Mouse (Mus musculus): ENCODE measurements around the gene Art2b. TPM values are rescaled to one million over a fixed set of nuclear protein-coding genes. Genes with fewer than 3 reads are reported as not detected.
"Not testable (repeated sequence)": the region's sequence is repeated elsewhere in the genome, so short reads cannot be mapped to it uniquely, and the experiment has no call there.

Gene Art2b
- total RNA-seq, 4 experiments from 2014 or later = not detected

- no peak for DNase-seq (ENCODE audit: low spot score in 2 of 2)
Measured at GRCm38 (mm10) chr7:101564086-101564485, 21.3 kb downstream of the Art2b start.

- DNase-seq (ENCODE audit: low spot score in 2 of 2) = not testable (repeated sequence)
Measured at GRCm38 (mm10) chr7:101559393-101559792, 26.0 kb downstream of the Art2b start.

- DNase-seq (ENCODE audit: low spot score in 2 of 2) = no peak
Measured at GRCm38 (mm10) chr7:101557391-101557790, 28.0 kb downstream of the Art2b start.

GRCm38 (mm10) chr7:101555473-101555872 is 29.9 kb downstream of the Art2b start:
- not testable (repeated sequence) for DNase-seq (ENCODE audit: low spot score in 2 of 2)

GRCm38 (mm10) chr7:101551530-101551929 is 33.9 kb downstream of the Art2b start:
- DNase-seq (ENCODE audit: low spot score in 2 of 2) = no peak

GRCm38 (mm10) chr7:101550686-101551485 is 34.5 kb downstream of the Art2b start:
- no peak for DNase-seq (ENCODE audit: low spot score in 2 of 2)

GRCm38 (mm10) chr7:101549266-101549665 is 36.1 kb downstream of the Art2b start:
- no peak for DNase-seq (ENCODE audit: low spot score in 2 of 2)

- DNase-seq (ENCODE audit: low spot score in 2 of 2) = no peak
Measured at GRCm38 (mm10) chr7:101547651-101548050, 37.7 kb downstream of the Art2b start.

GRCm38 (mm10) chr7:101541734-101542133 is 43.7 kb downstream of the Art2b start:
- no peak for DNase-seq (ENCODE audit: low spot score in 2 of 2)

- peak; percentile 43 to 45 for DNase-seq (ENCODE audit: low spot score in 2 of 2)
Measured at GRCm38 (mm10) chr7:101541132-101541531, 44.3 kb downstream of the Art2b start.

- DNase-seq (ENCODE audit: low spot score in 2 of 2) = no peak
Measured at GRCm38 (mm10) chr7:101540684-101541083, 44.7 kb downstream of the Art2b start.

- no peak for DNase-seq (ENCODE audit: low spot score in 2 of 2)
Measured at GRCm38 (mm10) chr7:101539774-101540173, 45.6 kb downstream of the Art2b start.

- DNase-seq (ENCODE audit: low spot score in 2 of 2) = peak; percentile 8 to 30
Measured at GRCm38 (mm10) chr7:101538141-101538933, 47.1 kb downstream of the Art2b start.

- no peak for DNase-seq (ENCODE audit: low spot score in 2 of 2)
Measured at GRCm38 (mm10) chr7:101537541-101537940, 47.9 kb downstream of the Art2b start.

- no peak for DNase-seq (ENCODE audit: low spot score in 2 of 2)
Measured at GRCm38 (mm10) chr7:101535517-101535916, 49.9 kb downstream of the Art2b start.

GRCm38 (mm10) chr7:101535102-101535501 is 50.3 kb downstream of the Art2b start:
- no peak for DNase-seq (ENCODE audit: low spot score in 2 of 2)

GRCm38 (mm10) chr7:101534428-101534827 is 51.0 kb downstream of the Art2b start:
- no peak for DNase-seq (ENCODE audit: low spot score in 2 of 2)

Other genes starting within 250 kb of the Art2b start
- 10 to 100 TPM; 16.1 to 18.5 (median 17.1) TPM for gene Arap1, start 237.5 kb downstream of the Art2b start, total RNA-seq (2022)
- 1 to 10 TPM in 2 of 4 experiments, not detected in 2; 3.8 to 4.1 TPM for gene Gm45837, start 174.7 kb downstream of the Art2b start, total RNA-seq (2022)
- gene Pde2a, start 163.9 kb downstream of the Art2b start, total RNA-seq (2022) = 10 to 100 TPM; 15.2 to 22.9 (median 18.4) TPM
- 10 to 100 TPM; 60.4 to 77.8 (median 69.2) TPM for gene Clpb, start 78.0 kb upstream of the Art2b start, total RNA-seq (2022)
- not detected for gene Phox2a, start 232.7 kb upstream of the Art2b start, total RNA-seq (2022)